Mouse (Mus musculus) heart, embryonic 16.5 days (tissue): ENCODE measurements around the gene Fam172a. TPM values are rescaled to one million over a fixed set of nuclear protein-coding genes. Genes with fewer than 3 reads are reported as not detected.
"Not testable (repeated sequence)": the region's sequence is repeated elsewhere in the genome, so short reads cannot be mapped to it uniquely, and the experiment has no call there.

Source experiments
- ATAC-seq: fragments of 200-750 bp; cut with Nextera tagmentation; replicated peaks from 2 replicates; pipeline ENCODE4 v1.8.0; 2017; ENCODE audit warnings: moderate number of reproducible peaks; ENCODE audit not compliant: insufficient read depth, low FRiP score; ENCODE audit errors: extremely low read depth
- H3K27ac ChIP-seq: fragments of 300-500 bp; sonication (generic); 2 replicates; pipeline ENCODE4 v1.5.1; 2014; ENCODE audit warnings: mild to moderate bottlenecking, low read length, control low read depth, moderate library complexity
- H3K27me3 ChIP-seq: fragments of 300-500 bp; sonication (generic); 2 replicates; pipeline ENCODE4 v1.6.1; 2014; ENCODE audit warnings: low read length, mixed read lengths; ENCODE audit not compliant: control insufficient read depth, insufficient read depth
- H3K36me3 ChIP-seq: fragments of 300-500 bp; sonication (generic); 2 replicates; pipeline ENCODE4 v1.6.1; 2014; ENCODE audit not compliant: control insufficient read depth, insufficient read depth
- H3K4me1 ChIP-seq: fragments of 300-500 bp; sonication (generic); 2 replicates; pipeline ENCODE4 v1.6.1; 2014; ENCODE audit warnings: low read length, mixed read lengths; ENCODE audit not compliant: control insufficient read depth, insufficient read depth
- H3K4me2 ChIP-seq: fragments of 300-500 bp; sonication (generic); 2 replicates; pipeline ENCODE4 v1.6.1; 2014; ENCODE audit warnings: low read depth, mild to moderate bottlenecking, control low read depth, low read length
- H3K4me3 ChIP-seq: fragments of 300-500 bp; sonication (generic); 2 replicates; pipeline ENCODE4 v1.5.1; 2014; ENCODE audit warnings: mild to moderate bottlenecking, control low read depth, low read length
- H3K9ac ChIP-seq: fragments of 300-500 bp; sonication (generic); 2 replicates; pipeline ENCODE4 v1.6.1; 2014; ENCODE audit warnings: low read length, control low read depth
- H3K9me3 ChIP-seq: fragments of 300-500 bp; sonication (generic); replicated peaks from 2 replicates; pipeline ENCODE4 v1.6.1; 2016; ENCODE audit warnings: low read length; ENCODE audit not compliant: control insufficient read depth
- WGBS: fragments of 180-500 bp; shearing (Covaris S2); extraction: QIAGEN DNeasy Blood & Tissue Kit; methylation state at CpG from one replicate; pipeline ENCODE4 v1.1.7; 2014; 5-methylcytosine and 5-hydroxymethylcytosine counted together
- polyA plus RNA-seq: library from polyadenylated mRNA; unstranded; fragments of >200 nt; fragmentation: Nextera tagmentation; extraction: Ambion mirVana; gene quantifications from 2 replicates; pipeline ENCODE4 v1.2.1, GENCODE M21; 2015

Gene Fam172a
- polyA plus RNA-seq = 21.0 and 22.7 TPM in 2 replicates

GRCm38 (mm10) chr13:77701733-77702132 lies at the start of gene Fam172a:
Gene Fam172a, plus strand, starts transcription at chr13:77702033.
- ATAC-seq, H3K4me2 ChIP-seq, H3K27ac ChIP-seq, H3K9me3 ChIP-seq, H3K27me3 ChIP-seq, H3K4me3 ChIP-seq, H3K36me3 ChIP-seq, H3K4me1 ChIP-seq, H3K9ac ChIP-seq: not testable (repeated sequence)
- no CpG with 5 or more reads among the region's 6 CpGs for WGBS

- H3K9ac ChIP-seq = no peak overlapping the region
- no peak overlapping the region for H3K4me3 ChIP-seq
Observed at GRCm38 (mm10) chr13:77688651-77689050, 13.2 kb upstream of the Fam172a start.

GRCm38 (mm10) chr13:77708514-77709013 lies 6.7 kb downstream of the Fam172a start:
- H3K4me1 ChIP-seq = peaks cover 8% of the 10 kb centered on the region

More at GRCm38 (mm10) chr13:77688651-77689050, 13.2 kb upstream of the Fam172a start:
- Histone ChIP-seq H3K4me2 (no peak overlapping the region), H3K36me3 (no peaks in the 10 kb centered on the region), H3K27me3 (no peaks in the 10 kb centered on the region), H3K27ac (no peak overlapping the region), H3K4me1 (no peaks in the 10 kb centered on the region), H3K9me3 (no peaks in the 10 kb centered on the region)
- WGBS = 34% methylated on average over 2 of the region's 2 CpGs
- ATAC-seq = no peak

DNA sequence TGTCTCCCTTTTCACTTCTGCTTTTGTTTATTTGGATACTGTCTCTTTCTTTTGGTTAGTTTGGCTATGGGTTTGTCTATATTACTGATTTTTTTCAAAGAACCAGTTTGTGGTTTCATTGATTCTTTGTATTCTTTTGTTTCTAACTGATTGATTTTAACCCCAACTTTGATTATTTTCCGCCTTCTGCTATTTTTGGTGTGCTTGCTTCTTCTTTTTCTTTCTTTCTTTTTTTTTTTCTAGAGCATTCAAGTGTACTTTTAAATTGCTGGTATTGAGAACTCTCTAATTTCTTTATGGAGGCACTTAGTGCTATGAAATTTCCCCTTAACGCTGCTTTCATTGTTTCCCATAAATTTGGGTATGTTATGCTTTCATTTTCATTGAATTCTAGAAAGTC lies 15.7 kb downstream of the Fam172a start:
- no peaks in the 10 kb centered on the region for H3K4me1 ChIP-seq
- no peaks in the 10 kb centered on the region for H3K9me3 ChIP-seq
- H3K4me3 ChIP-seq = no peak overlapping the region
- no peak overlapping the region for H3K4me2 ChIP-seq
- no peak overlapping the region for H3K9ac ChIP-seq
- no peak for ATAC-seq
- no peaks in the 10 kb centered on the region for H3K27me3 ChIP-seq
- no peak overlapping the region for H3K27ac ChIP-seq
- 92% methylated on average over 2 of the region's 2 CpGs for WGBS
- no peaks in the 10 kb centered on the region for H3K36me3 ChIP-seq

More at GRCm38 (mm10) chr13:77708514-77709013, 6.7 kb downstream of the Fam172a start:
- Histone ChIP-seq H3K9ac (peak overlapping the region; percentile 79), H3K4me3 (peak overlapping the region; percentile 67), H3K9me3 (no peaks in the 10 kb centered on the region), H3K4me2 (peak overlapping the region; percentile 67), H3K36me3 (no peaks in the 10 kb centered on the region), H3K27ac (peak overlapping the region; percentile 32), H3K27me3 (no peaks in the 10 kb centered on the region)
- WGBS = under 1% methylated on average over 35 of the region's 35 CpGs
- peak; percentile 96 for ATAC-seq

DNA sequence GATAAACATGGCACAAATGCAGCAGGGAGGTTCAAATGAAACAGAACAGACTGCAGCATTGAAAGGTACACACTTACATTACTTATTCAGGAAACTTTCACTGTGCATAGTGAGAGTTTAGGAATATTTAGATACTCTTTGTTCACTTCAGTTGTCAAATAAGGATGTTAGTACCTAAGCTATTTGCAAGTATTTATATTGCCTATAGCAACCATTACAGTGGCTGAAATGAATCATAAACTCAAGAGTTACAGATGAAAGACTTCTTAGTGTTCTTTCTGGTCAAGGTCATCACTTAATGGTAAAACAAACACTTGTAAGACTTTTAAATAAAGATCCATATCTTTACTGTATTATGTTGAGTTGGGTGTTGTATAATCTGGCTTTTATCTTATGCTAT lies 41.0 kb downstream of the Fam172a start:
- H3K36me3 ChIP-seq = no peaks in the 10 kb centered on the region
- H3K4me1 ChIP-seq = no peaks in the 10 kb centered on the region
- H3K4me3 ChIP-seq = no peak overlapping the region
- ATAC-seq = no peak
- H3K9ac ChIP-seq = no peak overlapping the region
- no peaks in the 10 kb centered on the region for H3K27me3 ChIP-seq
- no peaks in the 10 kb centered on the region for H3K9me3 ChIP-seq
- no peak overlapping the region for H3K4me2 ChIP-seq
- no peak overlapping the region for H3K27ac ChIP-seq

- no peaks in the 10 kb centered on the region for H3K27me3 ChIP-seq
- H3K4me3 ChIP-seq = no peak overlapping the region
- H3K27ac ChIP-seq = no peak overlapping the region
- no peaks in the 10 kb centered on the region; the same call in 1 of the 2 replicates for H3K9me3 ChIP-seq
- WGBS = 75% methylated on average over 2 of the region's 2 CpGs
- ATAC-seq = no peak
- no peaks in the 10 kb centered on the region for H3K36me3 ChIP-seq
- no peaks in the 10 kb centered on the region for H3K4me1 ChIP-seq
- H3K4me2 ChIP-seq = no peak overlapping the region
- H3K9ac ChIP-seq = no peak overlapping the region
Observed at GRCm38 (mm10) chr13:77777606-77778005, 75.8 kb downstream of the Fam172a start.

DNA sequence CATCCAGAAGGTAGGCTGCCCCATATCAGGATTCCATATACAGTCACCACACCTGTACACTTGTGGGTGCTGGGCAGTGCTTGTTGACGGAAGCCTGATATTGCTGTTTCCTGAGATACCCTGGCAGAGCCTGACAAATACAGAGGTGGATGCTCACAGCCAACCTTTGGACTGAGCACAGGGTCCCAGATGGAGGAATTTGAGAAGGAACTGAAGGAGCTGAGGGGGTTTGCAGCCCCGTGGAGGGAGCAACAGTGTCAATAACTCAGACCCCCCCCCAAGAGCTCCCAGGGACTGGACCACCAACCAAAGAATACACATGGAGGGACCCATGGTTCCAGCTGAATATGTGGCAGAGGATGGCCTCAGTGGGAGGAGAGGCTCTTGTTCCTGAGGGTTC lies 105.5 kb downstream of the Fam172a start:
- not testable (repeated sequence) for H3K9me3 ChIP-seq, H3K27me3 ChIP-seq, H3K4me1 ChIP-seq, H3K36me3 ChIP-seq, H3K4me2 ChIP-seq, ATAC-seq, H3K9ac ChIP-seq, H3K27ac ChIP-seq, H3K4me3 ChIP-seq
- WGBS = 76% methylated on average over 2 of the region's 2 CpGs

- no peak overlapping the region for H3K4me3 ChIP-seq
- no peak overlapping the region for H3K4me2 ChIP-seq
- H3K27me3 ChIP-seq = no peaks in the 10 kb centered on the region
Observed at GRCm38 (mm10) chr13:77810449-77810848, 108.6 kb downstream of the Fam172a start.

DNA sequence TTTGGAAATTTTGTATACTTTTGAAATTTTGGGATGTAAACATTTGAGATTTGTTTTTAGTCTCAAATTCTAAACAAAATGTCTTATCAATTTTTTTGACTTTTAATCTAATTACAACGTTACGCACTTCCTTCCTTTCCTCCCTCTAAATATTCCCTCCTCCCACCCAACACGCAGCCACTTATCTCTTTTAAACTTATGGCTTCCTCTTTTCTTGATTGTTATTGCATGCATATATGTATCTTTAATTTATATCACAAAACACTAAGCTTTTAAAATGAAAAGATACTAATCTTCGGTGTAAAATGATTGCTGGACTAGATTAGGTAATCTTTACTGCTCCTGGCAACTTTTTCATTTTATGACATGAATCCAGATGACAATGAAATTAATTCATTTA lies 124.3 kb downstream of the Fam172a start:
- H3K36me3 ChIP-seq = no peaks in the 10 kb centered on the region
- H3K4me2 ChIP-seq = no peak overlapping the region
- H3K9me3 ChIP-seq = no peaks in the 10 kb centered on the region
- H3K4me3 ChIP-seq = no peak overlapping the region
- no peak for ATAC-seq
- H3K9ac ChIP-seq = no peak overlapping the region
- H3K27ac ChIP-seq = no peak overlapping the region
- no peaks in the 10 kb centered on the region for H3K4me1 ChIP-seq
- 80% methylated on average over 4 of the region's 4 CpGs for WGBS
- no peaks in the 10 kb centered on the region for H3K27me3 ChIP-seq

More at GRCm38 (mm10) chr13:77810449-77810848, 108.6 kb downstream of the Fam172a start:
- ATAC-seq = no peak
- Histone ChIP-seq H3K9me3 (peaks cover 7% of the 10 kb centered on the region), H3K36me3 (no peaks in the 10 kb centered on the region), H3K9ac (no peak overlapping the region), H3K27ac (no peak overlapping the region), H3K4me1 (no peaks in the 10 kb centered on the region)
- 72% methylated on average over 1 of the region's 1 CpGs for WGBS
